ENCODE assay signal across 8 mouse cellular contexts in genomic region chr1:153535611-153536010, GRCm38 (mm10). TPM values are rescaled to one million over a fixed set of nuclear protein-coding genes. Genes with fewer than 3 reads are reported as not detected.
A peak's percentile ranks its signal among the peaks of the same experiment; 100 is the strongest.
DNase-seq lines count a peak whose midpoint lies in the region; ATAC-seq and TF ChIP-seq lines count a peak whose summit lies in the region.
"Had no signal": no experiment of that assay in that cellular context is flagged by ENCODE, and none has a peak within 500 bp of the region (broad histone marks: within the 10 kb centered on the region; RNA-seq: fewer than 3 reads in every experiment).

No protein-coding gene starts in this region.

- WGBS in kidney, embryonic 15.5 days, result 57% methylated on average over 9 of the region's 9 CpGs
- 78% methylated on average over 9 of the region's 9 CpGs for WGBS in kidney, adult 2 months
- 31% methylated on average over 9 of the region's 9 CpGs for WGBS in hindbrain, embryonic 12.5 days

- H3K27me3 ChIP-seq in kidney, embryonic 15.5 days, result no peaks in the 10 kb centered on the region
- H3K27me3 ChIP-seq in kidney, adult 2 months (replicated peaks; ENCODE audit: control insufficient read depth, insufficient read depth, low read length), result no peaks in the 10 kb centered on the region
- H3K27me3 ChIP-seq in E14TG2a.4 (ENCODE audit: insufficient read depth, low read length), result no peaks in the 10 kb centered on the region
- H3K27me3 ChIP-seq in hindbrain, embryonic 12.5 days, result no peaks in the 10 kb centered on the region
- H3K27me3 ChIP-seq: Patski had no signal

- peaks cover 19% of the 10 kb centered on the region for H3K4me1 ChIP-seq in kidney, embryonic 15.5 days
- H3K4me1 ChIP-seq in kidney, adult 2 months (ENCODE audit: control insufficient read depth, insufficient read depth, low read length), result peaks cover 2% of the 10 kb centered on the region; the same call in 1 of the 2 replicates
- H3K4me1 ChIP-seq in E14TG2a.4 (replicated peaks; ENCODE audit: low read depth, low read length), result peaks cover 63% of the 10 kb centered on the region
- peaks cover 19% of the 10 kb centered on the region for H3K4me1 ChIP-seq in hindbrain, embryonic 12.5 days

- no peak overlapping the region for H3K9ac ChIP-seq in kidney, embryonic 15.5 days
- no peak overlapping the region for H3K9ac ChIP-seq in hindbrain, embryonic 12.5 days

- H3K9me3 ChIP-seq in kidney, embryonic 15.5 days (replicated peaks), result no peaks in the 10 kb centered on the region
- no peaks in the 10 kb centered on the region for H3K9me3 ChIP-seq in E14TG2a.4 (ENCODE audit: low read length)
- H3K9me3 ChIP-seq in hindbrain, embryonic 12.5 days (replicated peaks), result no peaks in the 10 kb centered on the region

- no peak; the same call in 1 of the 2 replicates for ATAC-seq in kidney, embryonic 15.5 days (replicated peaks; ENCODE audit: low FRiP score)
- ATAC-seq in hindbrain, embryonic 12.5 days (ENCODE audit: low FRiP score), result peak; percentile 38
- ATAC-seq: Patski had no signal

- DNase-seq in kidney, adult 2 months, result no peak
- DNase-seq in adrenal gland, adult (ENCODE audit: inconsistent age in 2 of 2, low spot score in 1 of 2), result peak; percentile 88 to 90
- DNase-seq in urinary bladder, postnatal 25 days (ENCODE audit: low spot score), result no peak
- no peak for DNase-seq in T-cell, adult 2 months (ENCODE audit: low spot score)

- no peak overlapping the region for H3K4me2 ChIP-seq in kidney, embryonic 15.5 days
- no peak overlapping the region for H3K4me2 ChIP-seq in hindbrain, embryonic 12.5 days (replicated peaks)

- no peak for TF ChIP-seq CTCF in kidney, adult 2 months (conservative IDR thresholded peaks at IDR 0.05; ENCODE audit: insufficient read depth, insufficient read length, low read depth, low read length)
- TF ChIP-seq CTCF in E14TG2a.4 (conservative IDR thresholded peaks at IDR 0.05; ENCODE audit: low read length), result no peak

- TF ChIP-seq POLR2A in kidney, adult 2 months (IDR thresholded peaks at IDR 0.05; ENCODE audit: low read depth, low read length), result no peak

- H3K27ac ChIP-seq in kidney, embryonic 15.5 days, result 0 out of 2 replicates have a peak overlapping the region, but pooled peaks have one; percentile 6
- H3K27ac ChIP-seq in kidney, adult 2 months (ENCODE audit: insufficient read depth, low read depth, low read length), result no peak overlapping the region
- peak overlapping the region; percentile 53 for H3K27ac ChIP-seq in hindbrain, embryonic 12.5 days

- no peaks in the 10 kb centered on the region for H3K36me3 ChIP-seq in kidney, embryonic 15.5 days
- H3K36me3 ChIP-seq in kidney, adult 2 months (ENCODE audit: control insufficient read depth, insufficient read depth, low read length), result no peaks in the 10 kb centered on the region
- no peaks in the 10 kb centered on the region for H3K36me3 ChIP-seq in E14TG2a.4 (ENCODE audit: insufficient read depth, low read length)
- no peaks in the 10 kb centered on the region for H3K36me3 ChIP-seq in hindbrain, embryonic 12.5 days

- H3K4me3 ChIP-seq in kidney, embryonic 15.5 days (replicated peaks), result no peak overlapping the region
- no peak overlapping the region for H3K4me3 ChIP-seq in kidney, adult 2 months (ENCODE audit: insufficient read depth, low read depth, low read length)
- H3K4me3 ChIP-seq in E14TG2a.4 (replicated peaks; ENCODE audit: low read length), result 0 out of 2 replicates have a peak overlapping the region, but pooled peaks have one; percentile 1
- H3K4me3 ChIP-seq in hindbrain, embryonic 12.5 days, result no peak overlapping the region

RNA-seq across cellular contexts. Expression of gene Npl, which starts 14.2 kb away (rescaled TPM):
- polyA plus RNA-seq in kidney, embryonic 15.5 days (2015; fragmentation: Nextera tagmentation; extraction: Ambion mirVana), result 21.4 and 23.3 TPM in 2 replicates
- polyA plus RNA-seq in kidney, adult 2 months (2012; rRNA removed), result 33.7 and 41.2 TPM in 2 replicates
- 14.4 and 14.7 TPM in 2 replicates for polyA plus RNA-seq in hindbrain, embryonic 12.5 days (2016; fragmentation: Nextera tagmentation; extraction: Ambion mirVana)

RNA-seq across cellular contexts. Expression of gene Dhx9, which starts 48.2 kb away (rescaled TPM):
- 37.3 and 39.6 TPM in 2 replicates for polyA plus RNA-seq in kidney, embryonic 15.5 days (2015; fragmentation: Nextera tagmentation; extraction: Ambion mirVana)
- polyA plus RNA-seq in kidney, adult 2 months (2012; rRNA removed), result 14.4 and 20.9 TPM in 2 replicates
- 47.3 and 47.4 TPM in 2 replicates for polyA plus RNA-seq in hindbrain, embryonic 12.5 days (2016; fragmentation: Nextera tagmentation; extraction: Ambion mirVana)

Comparison
In these comparisons a context has a peak if more than half of its experiments do, and no peak if none do; other contexts are left out.
1. DNase-seq: peak in adrenal gland, adult (2 of 2); none in kidney, adult 2 months (single experiment), urinary bladder, postnatal 25 days (single experiment) and T-cell, adult 2 months (single experiment).